Mouse (Mus musculus): ENCODE measurements at regions not wholly inside any gene's neighbourhood (a gene's known extent, or its start where the extent isn't known, plus 50 kb on each side); places are given as distances from the start of the nearest gene placed in this dataset.

DNA sequence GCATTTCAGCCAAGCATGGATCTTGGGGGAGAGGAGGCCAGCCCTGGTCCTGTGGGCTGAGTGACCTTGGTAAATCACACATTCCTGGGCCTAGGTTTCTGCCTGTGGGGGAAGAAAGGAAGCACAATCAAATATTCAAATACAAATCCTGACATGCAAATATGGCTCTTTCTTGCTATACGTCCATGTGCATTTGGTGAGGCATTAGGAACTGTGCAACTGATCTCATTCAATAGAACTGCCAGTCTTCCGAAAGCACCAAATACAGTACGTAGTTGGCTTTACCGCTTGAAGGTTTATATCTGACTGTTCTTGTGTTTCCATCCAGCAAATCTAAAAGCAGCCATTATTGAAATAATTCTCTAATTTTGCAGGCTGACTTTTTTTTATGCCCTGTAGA, 278.9 kb downstream of the Sox11 start:
- ATAC-seq (ENCODE audit: insufficient read depth) (no peak), DNase-seq (ENCODE audit: low read depth in 3 of 3, low spot score in 3 of 3) (no peak)
- Histone ChIP-seq H3K27me3 (ENCODE audit: control insufficient read depth, insufficient read depth, low read length) (no peaks in the 10 kb centered on the region), H3K4me1 (replicated peaks; ENCODE audit: control insufficient read depth in 2 of 2, insufficient read depth in 2 of 2, low read length in 1 of 2) (peaks cover 0 to 12% of the 10 kb centered on the region in 2 experiments; a peak in 2 of 4 replicates), H3K27ac (no peak overlapping the region), H3K9me3 (ENCODE audit: control insufficient read depth, low read length) (no peaks in the 10 kb centered on the region), H3K9ac (replicated peaks) (no peak overlapping the region), H3K4me2 (ENCODE audit: low read depth) (no peak overlapping the region), H3K36me3 (replicated peaks; ENCODE audit: control insufficient read depth, insufficient read depth, low read depth) (no peaks in the 10 kb centered on the region), H3K4me3 (ENCODE audit: insufficient read depth in 1 of 2, low read depth in 2 of 2, low read length in 2 of 2) (no peak overlapping the region)
- 77% methylated on average over 4 of the region's 4 CpGs for WGBS (ENCODE audit: insufficient replicate concordance)
- no peak for TF ChIP-seq CTCF (IDR thresholded peaks at IDR 0.05; ENCODE audit: low read depth)
- no peak for TF ChIP-seq EP300 (IDR thresholded peaks at IDR 0.05; ENCODE audit: low read depth)

DNA sequence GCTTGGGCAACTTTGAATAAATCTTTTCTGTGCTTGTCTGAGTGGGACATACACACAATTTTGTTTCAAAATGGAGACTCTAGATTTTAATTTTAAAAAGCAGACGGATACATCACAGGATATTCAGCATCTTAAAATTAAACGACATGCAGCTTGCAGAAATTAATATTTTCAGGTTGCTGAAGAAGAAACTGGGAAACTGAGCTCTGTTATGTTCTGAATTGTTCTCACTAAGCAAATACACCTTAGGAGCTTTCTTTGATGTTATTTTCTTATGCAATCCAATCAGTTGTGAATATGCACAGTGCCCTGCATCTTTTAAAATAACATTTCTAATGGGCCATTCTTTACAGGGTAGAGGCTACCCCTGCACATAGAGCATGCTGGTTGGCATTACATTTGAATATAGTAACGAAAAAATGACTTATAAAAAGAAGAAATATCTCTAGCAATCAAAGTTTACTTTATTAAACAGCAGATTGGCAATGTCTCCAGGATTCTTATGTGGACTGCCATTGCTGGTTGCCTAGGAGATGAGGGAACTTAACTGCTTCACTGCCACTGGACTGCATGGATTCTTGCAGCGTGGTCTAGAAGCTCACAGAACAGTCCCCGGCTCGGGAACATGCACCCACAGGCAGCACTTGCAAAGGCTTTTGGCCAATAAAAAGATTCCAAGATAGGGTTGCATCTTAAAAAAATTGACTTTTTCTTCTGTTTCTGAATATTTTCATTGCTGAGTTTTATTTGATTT, 279.7 kb downstream of the Sox11 start:
- DNase-seq (ENCODE audit: low read depth in 3 of 3, low spot score in 3 of 3) (no peak), ATAC-seq (ENCODE audit: insufficient read depth) (no peak)
- no peak overlapping the region for H3K4me3 ChIP-seq (ENCODE audit: insufficient read depth in 1 of 2, low read depth in 2 of 2, low read length in 2 of 2)
- peaks cover 0 to 12% of the 10 kb centered on the region in 2 experiments; a peak in 2 of 4 replicates for H3K4me1 ChIP-seq (replicated peaks; ENCODE audit: control insufficient read depth in 2 of 2, insufficient read depth in 2 of 2, low read length in 1 of 2)
- no peaks in the 10 kb centered on the region for H3K36me3 ChIP-seq (replicated peaks; ENCODE audit: control insufficient read depth, insufficient read depth, low read depth)
- 58% methylated on average over 6 of the region's 6 CpGs for WGBS (ENCODE audit: insufficient replicate concordance)
- no peak overlapping the region; the same call in 1 of the 2 replicates for H3K4me2 ChIP-seq (ENCODE audit: low read depth)
- H3K27ac ChIP-seq, result no peak overlapping the region
- TF ChIP-seq EP300 (IDR thresholded peaks at IDR 0.05; ENCODE audit: low read depth) (no peak), CTCF (IDR thresholded peaks at IDR 0.05; ENCODE audit: low read depth) (no peak)
- no peaks in the 10 kb centered on the region for H3K27me3 ChIP-seq (ENCODE audit: control insufficient read depth, insufficient read depth, low read length)
- no peaks in the 10 kb centered on the region for H3K9me3 ChIP-seq (ENCODE audit: control insufficient read depth, low read length)
- no peak overlapping the region for H3K9ac ChIP-seq (replicated peaks)

DNA sequence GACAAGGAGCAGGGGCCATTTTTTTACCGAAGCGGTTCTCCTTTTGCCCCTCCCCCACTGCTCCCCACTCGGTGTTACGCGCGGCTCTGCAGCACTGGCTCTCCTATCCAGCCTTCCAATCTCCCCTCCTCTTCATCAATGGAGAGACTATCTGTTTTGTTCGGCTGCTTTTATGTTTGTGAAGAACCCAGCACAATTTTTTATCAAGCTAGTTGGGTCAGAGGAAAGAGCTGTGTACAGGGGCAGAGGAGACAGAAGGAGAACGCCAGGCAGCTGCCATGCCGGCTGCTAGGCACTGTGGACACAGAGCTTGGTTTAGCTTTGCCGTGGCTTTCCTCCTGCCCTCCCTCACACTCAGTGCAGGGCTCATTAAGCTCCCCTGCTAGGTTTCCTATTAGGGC, 280.3 kb downstream of the Sox11 start:
- H3K4me3 ChIP-seq (ENCODE audit: insufficient read depth in 1 of 2, low read depth in 2 of 2, low read length in 2 of 2), result no peak overlapping the region
- no peak overlapping the region for H3K9ac ChIP-seq (replicated peaks)

DNA sequence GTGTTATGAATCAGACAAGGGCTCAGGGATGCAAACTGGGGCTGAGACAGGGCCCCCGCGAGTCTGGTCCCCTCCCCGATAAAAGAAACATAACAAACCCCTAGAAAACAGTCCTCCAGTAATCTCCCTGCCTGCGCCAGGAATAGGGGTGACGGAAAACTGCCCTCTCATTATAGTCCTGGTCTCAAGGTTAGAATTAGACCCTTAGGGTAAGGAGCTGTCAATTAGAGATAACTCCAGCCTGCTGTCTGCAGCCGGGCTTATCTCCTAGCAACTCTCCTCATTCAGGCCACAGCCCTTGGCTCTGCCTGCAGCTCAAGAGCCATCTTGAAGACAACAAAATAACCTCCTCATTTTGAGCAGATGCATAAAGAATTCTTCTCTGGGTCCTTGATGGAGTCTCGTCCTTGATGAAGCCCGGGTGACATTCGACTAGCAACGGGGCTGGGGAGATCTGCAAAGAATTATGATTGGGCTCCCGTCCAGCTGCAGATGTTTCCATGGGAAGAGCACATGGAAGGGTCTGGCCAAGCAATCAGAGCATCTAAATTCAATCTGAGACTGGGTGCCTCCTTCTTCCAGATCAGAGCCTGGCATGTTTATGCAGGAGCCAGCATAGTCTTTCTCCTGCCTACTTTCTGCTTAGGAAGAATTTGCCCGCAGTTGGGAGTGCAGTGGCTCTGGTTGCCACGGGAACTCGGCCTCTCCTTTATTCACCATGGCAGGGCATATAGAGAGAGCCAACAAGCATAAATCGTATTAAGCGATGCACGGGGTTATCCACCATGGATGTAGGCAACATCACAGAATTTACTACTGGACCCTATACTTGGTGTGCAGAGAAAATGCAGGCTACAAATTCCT, 281.2 kb downstream of the Sox11 start:
- H3K27me3 ChIP-seq (ENCODE audit: control insufficient read depth, insufficient read depth, low read length), result no peaks in the 10 kb centered on the region
- H3K27ac ChIP-seq, result no peak overlapping the region
- no peak overlapping the region for H3K4me3 ChIP-seq (ENCODE audit: insufficient read depth in 1 of 2, low read depth in 2 of 2, low read length in 2 of 2)
- TF ChIP-seq CTCF (IDR thresholded peaks at IDR 0.05; ENCODE audit: low read depth) (no peak), EP300 (IDR thresholded peaks at IDR 0.05; ENCODE audit: low read depth) (no peak)
- peak overlapping the region; percentile 45; the same call in 1 of the 2 replicates for H3K4me2 ChIP-seq (ENCODE audit: low read depth)
- H3K36me3 ChIP-seq (replicated peaks; ENCODE audit: control insufficient read depth, insufficient read depth, low read depth), result no peaks in the 10 kb centered on the region
- 25% methylated on average over 17 of the region's 17 CpGs for WGBS (ENCODE audit: insufficient replicate concordance)
- no peak for DNase-seq (ENCODE audit: low read depth in 3 of 3, low spot score in 3 of 3)
- peaks cover 0 to 12% of the 10 kb centered on the region in 2 experiments; a peak in 2 of 4 replicates for H3K4me1 ChIP-seq (replicated peaks; ENCODE audit: control insufficient read depth in 2 of 2, insufficient read depth in 2 of 2, low read length in 1 of 2)
- H3K9me3 ChIP-seq (ENCODE audit: control insufficient read depth, low read length), result no peaks in the 10 kb centered on the region
- ATAC-seq (ENCODE audit: insufficient read depth), result peak; percentile 53; the same call in 1 of the 2 replicates
- H3K9ac ChIP-seq (replicated peaks), result no peak overlapping the region

More for the DNA sequence above, 280.3 kb downstream of the Sox11 start:
- TF ChIP-seq CTCF (IDR thresholded peaks at IDR 0.05; ENCODE audit: low read depth) (no peak), EP300 (IDR thresholded peaks at IDR 0.05; ENCODE audit: low read depth) (no peak)
- no peak for ATAC-seq (ENCODE audit: insufficient read depth)
- H3K27ac ChIP-seq, result no peak overlapping the region
- no peaks in the 10 kb centered on the region for H3K9me3 ChIP-seq (ENCODE audit: control insufficient read depth, low read length)
- H3K4me2 ChIP-seq (ENCODE audit: low read depth), result peak overlapping the region; percentile 45
- 4% methylated on average over 10 of the region's 10 CpGs for WGBS (ENCODE audit: insufficient replicate concordance)
- H3K4me1 ChIP-seq (replicated peaks; ENCODE audit: control insufficient read depth in 2 of 2, insufficient read depth in 2 of 2, low read length in 1 of 2), result peaks cover 0 to 12% of the 10 kb centered on the region in 2 experiments; a peak in 2 of 4 replicates
- no peak for DNase-seq (ENCODE audit: low read depth in 3 of 3, low spot score in 3 of 3)
- H3K36me3 ChIP-seq (replicated peaks; ENCODE audit: control insufficient read depth, insufficient read depth, low read depth), result no peaks in the 10 kb centered on the region
- no peaks in the 10 kb centered on the region for H3K27me3 ChIP-seq (ENCODE audit: control insufficient read depth, insufficient read depth, low read length)

DNA sequence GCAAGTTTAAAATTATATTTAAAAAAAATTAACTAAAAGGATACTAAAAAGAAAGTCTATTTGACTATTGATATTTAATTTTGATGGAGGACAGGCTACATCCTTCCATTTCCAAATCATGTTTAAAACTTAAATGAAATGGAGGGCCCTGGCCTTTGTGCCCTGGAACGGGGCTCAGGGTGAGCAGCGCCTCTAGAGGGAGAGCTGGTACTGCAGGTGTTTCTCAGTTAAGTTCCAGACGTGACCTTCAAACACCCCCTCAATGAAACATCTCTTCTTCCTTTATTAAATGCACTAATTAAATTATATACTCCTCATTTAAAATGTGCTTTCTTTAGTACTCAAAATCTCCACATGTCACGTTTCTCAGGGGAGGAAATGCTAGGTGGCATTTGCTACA, 282.5 kb downstream of the Sox11 start:
- Histone ChIP-seq H3K27me3 (ENCODE audit: control insufficient read depth, insufficient read depth, low read length) (no peaks in the 10 kb centered on the region), H3K9ac (replicated peaks) (no peak overlapping the region), H3K4me1 (replicated peaks; ENCODE audit: control insufficient read depth in 2 of 2, insufficient read depth in 2 of 2, low read length in 1 of 2) (peaks cover 0 to 12% of the 10 kb centered on the region in 2 experiments; a peak in 2 of 4 replicates), H3K9me3 (ENCODE audit: control insufficient read depth, low read length) (no peaks in the 10 kb centered on the region), H3K4me3 (ENCODE audit: insufficient read depth in 1 of 2, low read depth in 2 of 2, low read length in 2 of 2) (no peak overlapping the region), H3K36me3 (replicated peaks; ENCODE audit: control insufficient read depth, insufficient read depth, low read depth) (no peaks in the 10 kb centered on the region), H3K27ac (no peak overlapping the region), H3K4me2 (ENCODE audit: low read depth) (no peak overlapping the region)
- DNase-seq (ENCODE audit: low read depth in 3 of 3, low spot score in 3 of 3) (no peak), ATAC-seq (ENCODE audit: insufficient read depth) (no peak)
- TF ChIP-seq EP300 (IDR thresholded peaks at IDR 0.05; ENCODE audit: low read depth) (no peak), CTCF (IDR thresholded peaks at IDR 0.05; ENCODE audit: low read depth) (peak; percentile 71)
- 22% methylated on average over 4 of the region's 4 CpGs for WGBS (ENCODE audit: insufficient replicate concordance)
